Mouse (Mus musculus): ENCODE data around the gene Ralgps2.

- TF ChIP-seq CTCF (IDR thresholded peaks at IDR 0.05; ENCODE audit: borderline replicate concordance, extremely low read depth, insufficient read depth, insufficient read length) (no peak), POLR2A (IDR thresholded peaks at IDR 0.05; ENCODE audit: borderline replicate concordance, extremely low read depth, insufficient read depth, insufficient read length, poor library complexity, severe bottlenecking) (no peak)
These were observed 126.7 kb downstream of the Ralgps2 start for GRCm38 (mm10) chr1:156812716-156813115.

Data from brain, embryonic 14.5 days (tissue).